Mouse (Mus musculus): ENCODE measurements around the gene Eif4g3. TPM values are rescaled to one million over a fixed set of nuclear protein-coding genes. Genes with fewer than 3 reads are reported as not detected.
A peak's percentile ranks its signal among the peaks of the same experiment; 100 is the strongest.
"Not testable (repeated sequence)": the region's sequence is repeated elsewhere in the genome, so short reads cannot be mapped to it uniquely, and the experiment has no call there.

Gene Eif4g3
- polyA plus RNA-seq, 1 experiment: 251 TPM

DNA sequence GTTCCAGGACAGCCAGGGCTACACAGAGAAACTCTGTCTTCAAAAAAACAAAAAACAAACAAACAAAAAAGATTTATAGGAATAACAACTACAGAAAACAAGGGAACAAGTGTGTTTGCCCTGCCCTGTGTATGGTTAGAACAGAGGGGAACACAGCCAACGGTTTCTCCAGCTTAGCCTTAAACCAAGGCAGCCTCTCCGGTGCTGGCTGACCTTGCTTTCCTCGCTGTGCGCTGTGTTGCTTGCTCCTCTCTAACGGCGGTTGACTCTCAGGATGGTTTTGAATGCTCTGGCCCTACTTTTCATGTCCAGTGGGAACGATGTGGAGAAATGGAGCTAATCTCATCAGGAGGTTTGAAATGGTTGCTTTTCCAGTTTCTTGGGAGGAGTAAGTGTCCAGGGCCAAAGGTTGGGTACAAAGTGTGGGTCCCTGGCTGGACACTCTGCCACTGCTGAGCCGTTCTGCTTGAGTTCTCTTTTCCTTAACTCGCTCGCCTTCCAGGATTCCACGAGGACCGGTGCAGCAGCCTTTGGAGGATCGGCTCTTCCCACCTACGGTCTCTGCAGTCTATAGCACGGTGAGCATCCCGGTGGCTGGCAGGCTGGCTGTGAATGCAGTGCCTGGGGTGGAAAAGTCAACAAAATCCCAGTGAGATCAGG lies 52.1 kb downstream of the Eif4g3 start:
- Histone ChIP-seq H3K36me3 (ENCODE audit: control insufficient read depth, insufficient read depth, low read length) (no peaks in the 10 kb centered on the region; the same call in none of the 2 replicates), H3K27me3 (ENCODE audit: control insufficient read depth, insufficient read depth, low read length) (no peaks in the 10 kb centered on the region), H3K4me3 (ENCODE audit: control insufficient read depth, low read depth, low read length) (no peak overlapping the region), H3K27ac (ENCODE audit: control insufficient read depth, insufficient read depth, low read depth, low read length) (no peak overlapping the region), H3K4me1 (ENCODE audit: control insufficient read depth, insufficient read depth, low read length) (0 out of 2 replicates have a peak, but pooled peaks cover 2% of the 10 kb centered on the region)
- TF ChIP-seq POLR2A (IDR thresholded peaks at IDR 0.05; ENCODE audit: control insufficient read depth, low read depth, low read length) (no peak), CTCF (IDR thresholded peaks at IDR 0.05; ENCODE audit: control insufficient read depth, insufficient read depth, insufficient replicate concordance, low read depth, low read length) (no peak)

DNA sequence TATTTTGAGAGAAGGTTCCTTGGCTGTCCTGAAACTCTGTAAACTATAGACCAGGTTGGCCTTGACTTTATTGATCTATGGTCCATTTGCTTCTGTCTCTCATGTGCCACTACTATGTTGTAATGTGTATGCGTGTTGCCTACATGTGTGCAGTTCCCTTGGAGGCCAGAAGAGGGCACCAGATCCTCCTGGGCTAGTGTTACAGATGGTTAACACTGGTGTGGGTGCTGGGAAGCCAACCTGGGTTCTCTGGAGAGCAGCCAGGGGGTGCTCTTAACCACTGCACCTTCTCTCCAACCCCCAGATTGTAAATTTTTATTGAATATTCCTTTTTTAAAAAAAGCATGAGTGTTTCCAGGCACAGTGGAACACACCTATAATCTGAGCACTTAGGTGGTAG lies 53.0 kb downstream of the Eif4g3 start:
- TF ChIP-seq POLR2A (IDR thresholded peaks at IDR 0.05; ENCODE audit: control insufficient read depth, low read depth, low read length) (no peak), CTCF (IDR thresholded peaks at IDR 0.05; ENCODE audit: control insufficient read depth, insufficient read depth, insufficient replicate concordance, low read depth, low read length) (peak; percentile 59; the same call in 1 of the 2 replicates)
- 0 out of 2 replicates have a peak, but pooled peaks cover 2% of the 10 kb centered on the region for H3K4me1 ChIP-seq (ENCODE audit: control insufficient read depth, insufficient read depth, low read length)
- H3K36me3 ChIP-seq (ENCODE audit: control insufficient read depth, insufficient read depth, low read length): no peaks in the 10 kb centered on the region; the same call in none of the 2 replicates
- H3K27ac ChIP-seq (ENCODE audit: control insufficient read depth, insufficient read depth, low read depth, low read length): no peak overlapping the region
- H3K4me3 ChIP-seq (ENCODE audit: control insufficient read depth, low read depth, low read length): no peak overlapping the region
- H3K27me3 ChIP-seq (ENCODE audit: control insufficient read depth, insufficient read depth, low read length): no peaks in the 10 kb centered on the region

DNA sequence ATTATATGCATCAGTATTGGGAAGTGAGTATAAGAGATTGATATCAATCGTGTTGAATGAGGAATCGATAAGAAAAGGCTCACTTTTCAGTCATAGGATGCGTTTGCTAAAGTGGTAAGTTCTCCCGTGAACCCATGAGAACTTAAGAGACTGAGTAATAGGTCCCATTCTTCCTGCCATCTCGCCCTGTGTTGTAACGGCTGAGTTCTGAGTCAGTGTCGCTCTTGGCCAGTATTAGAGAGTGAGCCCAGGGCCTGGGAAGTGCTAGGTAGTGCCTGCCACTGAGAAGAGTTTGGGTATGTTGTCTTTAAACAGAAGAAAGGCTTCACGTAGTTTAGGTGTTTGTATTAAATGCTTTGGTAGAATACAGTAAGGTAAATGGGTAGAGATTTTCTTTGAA lies 53.5 kb downstream of the Eif4g3 start:
- Histone ChIP-seq H3K36me3 (ENCODE audit: control insufficient read depth, insufficient read depth, low read length) (no peaks in the 10 kb centered on the region; the same call in none of the 2 replicates), H3K4me3 (ENCODE audit: control insufficient read depth, low read depth, low read length) (no peak overlapping the region), H3K27ac (ENCODE audit: control insufficient read depth, insufficient read depth, low read depth, low read length) (no peak overlapping the region), H3K27me3 (ENCODE audit: control insufficient read depth, insufficient read depth, low read length) (no peaks in the 10 kb centered on the region), H3K4me1 (ENCODE audit: control insufficient read depth, insufficient read depth, low read length) (no peaks in the 10 kb centered on the region)
- TF ChIP-seq POLR2A (IDR thresholded peaks at IDR 0.05; ENCODE audit: control insufficient read depth, low read depth, low read length): no peak
- TF ChIP-seq CTCF (IDR thresholded peaks at IDR 0.05; ENCODE audit: control insufficient read depth, insufficient read depth, insufficient replicate concordance, low read depth, low read length): no peak

DNA sequence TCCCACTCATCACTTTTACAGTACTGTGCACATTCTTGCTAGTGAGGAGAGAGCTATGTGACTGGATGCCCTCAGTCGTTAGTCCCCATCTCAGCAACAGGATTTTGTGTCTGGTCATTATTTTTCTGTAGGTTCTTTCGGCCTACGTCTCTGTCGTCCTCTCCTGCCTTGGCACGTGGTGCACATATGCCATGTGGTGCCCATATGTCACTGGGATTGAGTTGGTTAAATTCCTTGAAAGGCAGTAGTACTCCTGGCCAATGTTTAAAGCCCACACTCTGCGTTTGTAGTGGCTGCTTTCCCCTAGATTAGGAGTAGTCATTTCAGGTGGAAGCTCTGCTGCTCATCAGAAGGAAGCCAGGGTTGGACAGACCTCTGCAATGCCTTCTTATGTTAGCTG lies 56.7 kb downstream of the Eif4g3 start:
- TF ChIP-seq CTCF (IDR thresholded peaks at IDR 0.05; ENCODE audit: control insufficient read depth, insufficient read depth, insufficient replicate concordance, low read depth, low read length) (no peak), POLR2A (IDR thresholded peaks at IDR 0.05; ENCODE audit: control insufficient read depth, low read depth, low read length) (no peak)
- H3K27ac ChIP-seq (ENCODE audit: control insufficient read depth, insufficient read depth, low read depth, low read length): no peak overlapping the region
- no peaks in the 10 kb centered on the region; the same call in none of the 2 replicates for H3K36me3 ChIP-seq (ENCODE audit: control insufficient read depth, insufficient read depth, low read length)
- no peaks in the 10 kb centered on the region for H3K4me1 ChIP-seq (ENCODE audit: control insufficient read depth, insufficient read depth, low read length)
- H3K4me3 ChIP-seq (ENCODE audit: control insufficient read depth, low read depth, low read length): no peak overlapping the region
- no peaks in the 10 kb centered on the region for H3K27me3 ChIP-seq (ENCODE audit: control insufficient read depth, insufficient read depth, low read length)

DNA sequence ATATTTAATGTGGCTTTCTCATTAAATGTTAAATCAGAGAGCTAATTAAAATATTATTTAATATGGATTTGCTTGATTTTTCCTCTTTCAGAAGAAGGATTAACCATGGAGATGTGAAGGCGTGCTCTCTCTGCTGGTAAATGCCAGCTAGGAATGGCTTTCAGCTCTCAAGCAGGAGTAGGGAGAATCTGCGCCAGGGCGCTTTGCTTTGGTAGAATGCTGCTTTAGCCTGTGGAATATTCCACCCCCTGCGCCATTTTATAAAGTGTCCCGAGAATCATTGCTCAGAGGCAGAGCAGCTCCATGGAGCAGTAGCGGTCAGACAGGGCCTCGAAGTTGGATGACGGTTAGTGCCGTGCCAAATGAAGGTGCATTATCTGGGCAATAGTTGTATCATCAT lies 58.7 kb downstream of the Eif4g3 start:
- H3K36me3 ChIP-seq (ENCODE audit: control insufficient read depth, insufficient read depth, low read length): no peaks in the 10 kb centered on the region; the same call in none of the 2 replicates
- TF ChIP-seq CTCF (IDR thresholded peaks at IDR 0.05; ENCODE audit: control insufficient read depth, insufficient read depth, insufficient replicate concordance, low read depth, low read length) (no peak), POLR2A (IDR thresholded peaks at IDR 0.05; ENCODE audit: control insufficient read depth, low read depth, low read length) (no peak)

DNA sequence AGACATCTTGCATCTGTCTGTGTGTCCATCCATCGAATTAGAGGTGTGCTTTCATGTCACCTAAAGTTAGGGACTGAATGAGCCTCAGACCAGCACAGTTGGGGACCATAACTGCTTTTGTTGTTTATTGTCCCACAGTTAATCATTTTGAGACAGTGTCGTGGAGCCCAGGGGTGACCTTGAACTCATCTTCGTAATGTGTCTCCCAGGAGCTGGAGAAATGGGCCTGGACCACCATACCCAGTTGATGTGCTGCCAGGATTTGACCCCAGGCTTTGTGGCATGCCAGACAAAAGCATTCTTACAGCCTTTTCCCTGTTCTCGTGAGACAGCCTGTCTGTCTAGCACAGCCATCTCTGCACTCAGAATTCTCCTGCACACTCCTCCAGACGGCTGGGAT lies 63.8 kb downstream of the Eif4g3 start:
- no peak for TF ChIP-seq POLR2A (IDR thresholded peaks at IDR 0.05; ENCODE audit: control insufficient read depth, low read depth, low read length)
- TF ChIP-seq CTCF (IDR thresholded peaks at IDR 0.05; ENCODE audit: control insufficient read depth, insufficient read depth, insufficient replicate concordance, low read depth, low read length): no peak
- no peak overlapping the region for H3K4me3 ChIP-seq (ENCODE audit: control insufficient read depth, low read depth, low read length)
- no peak overlapping the region for H3K27ac ChIP-seq (ENCODE audit: control insufficient read depth, insufficient read depth, low read depth, low read length)
- peaks cover 1% of the 10 kb centered on the region; the same call in 1 of the 2 replicates for H3K36me3 ChIP-seq (ENCODE audit: control insufficient read depth, insufficient read depth, low read length)
- H3K4me1 ChIP-seq (ENCODE audit: control insufficient read depth, insufficient read depth, low read length): no peaks in the 10 kb centered on the region
- no peaks in the 10 kb centered on the region for H3K27me3 ChIP-seq (ENCODE audit: control insufficient read depth, insufficient read depth, low read length)

More for the DNA sequence above, 58.7 kb downstream of the Eif4g3 start:
- H3K4me3 ChIP-seq (ENCODE audit: control insufficient read depth, low read depth, low read length): no peak overlapping the region
- H3K27me3 ChIP-seq (ENCODE audit: control insufficient read depth, insufficient read depth, low read length): no peaks in the 10 kb centered on the region
- no peaks in the 10 kb centered on the region for H3K4me1 ChIP-seq (ENCODE audit: control insufficient read depth, insufficient read depth, low read length)
- no peak overlapping the region for H3K27ac ChIP-seq (ENCODE audit: control insufficient read depth, insufficient read depth, low read depth, low read length)

DNA sequence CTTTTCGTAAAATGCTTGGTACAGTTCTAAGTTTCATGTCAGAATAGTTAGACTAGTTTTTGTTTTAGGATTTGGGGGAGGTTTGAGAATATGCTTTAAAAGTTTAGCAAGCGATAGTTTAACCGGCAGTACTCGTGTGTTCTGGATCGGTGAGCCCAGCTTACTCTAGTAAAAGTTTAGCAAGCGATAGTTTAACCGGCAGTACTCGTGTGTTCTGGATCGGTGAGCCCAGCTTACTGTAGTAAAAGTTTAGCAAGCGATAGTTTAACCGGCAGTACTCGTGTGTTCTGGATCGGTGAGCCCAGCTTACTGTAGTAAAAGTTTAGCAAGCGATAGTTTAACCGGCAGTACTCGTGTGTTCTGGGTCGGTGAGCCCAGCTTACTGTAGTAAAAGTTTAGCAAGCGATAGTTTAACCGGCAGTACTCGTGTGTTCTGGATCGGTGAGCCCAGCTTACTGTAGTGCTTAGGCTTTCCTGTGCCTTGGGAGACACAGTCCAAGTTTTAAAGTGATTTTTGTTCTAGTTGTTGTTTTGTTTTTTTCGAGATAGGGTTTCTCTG lies 64.5 kb downstream of the Eif4g3 start:
- not testable (repeated sequence) for H3K4me1 ChIP-seq (ENCODE audit: control insufficient read depth, insufficient read depth, low read length); H3K27ac ChIP-seq (ENCODE audit: control insufficient read depth, insufficient read depth, low read depth, low read length); H3K27me3 ChIP-seq (ENCODE audit: control insufficient read depth, insufficient read depth, low read length); H3K4me3 ChIP-seq (ENCODE audit: control insufficient read depth, low read depth, low read length); H3K36me3 ChIP-seq (ENCODE audit: control insufficient read depth, insufficient read depth, low read length)
